Mouse (Mus musculus) gastrocnemius, postnatal 36 days (tissue): ENCODE results near the gene Dyrk4. TPM values are rescaled to one million over a fixed set of nuclear protein-coding genes. Genes with fewer than 3 reads are reported as not detected.
A peak's percentile ranks its signal among the peaks of the same experiment; 100 is the strongest.

Source experiments
- DNase-seq, 2 experiments: peaks; one replicate each; pipeline ENCODE4 v3.0.0; 2022
- intact Hi-C: fragments of 180-260 bp; cut with DNase I; formaldehyde crosslinking; loops from one replicate; pipeline ENCODE4 v1.15.1; 2025
- total RNA-seq, 2 experiments: library from RNA; stranded (reverse); gene quantifications; 2 replicates each; pipeline ENCODE4 v1.2.3; 2021

The Dyrk4 gene
- total RNA-seq, 2 experiments from 2014 or later = not detected

- DNase-seq = peak; percentile 94
- intact Hi-C loops = loop anchor here (5.0 kb wide), 1 partner anchor 88 kb away; the partner anchor contains the start of genes D6Wsu163e and Rad51ap1
Observed at GRCm38 (mm10) chr6:126848712-126849704, 72.6 kb downstream of the Dyrk4 start, which contains the start of gene Ndufa9. Ndufa9 (minus strand) TSS chr6:126849136.

DNA sequence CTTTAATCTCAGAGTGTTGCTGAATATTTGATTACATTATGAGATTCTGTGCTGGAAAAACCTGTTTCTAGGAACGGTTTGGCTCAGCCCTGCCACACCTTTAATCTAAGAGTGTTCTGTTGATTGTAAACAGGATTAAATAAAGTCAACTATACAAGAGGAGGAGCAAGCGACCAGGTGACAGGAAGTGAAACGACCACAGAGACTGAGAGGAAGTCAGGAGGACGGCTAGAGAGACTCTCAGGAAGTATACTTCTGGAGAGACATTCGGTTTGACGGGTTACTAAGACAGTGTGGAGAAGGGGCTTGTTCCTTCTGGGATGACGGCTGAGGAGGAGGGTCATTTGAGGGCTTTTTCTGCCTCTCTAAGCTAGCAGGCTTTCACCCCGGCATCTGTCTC, 85.0 kb downstream of the Dyrk4 start:
- intact Hi-C loops = no loop called here
- DNase-seq = no peak

Other genes with a start within 250 kb of the Dyrk4 start
- gene Kcna6, start 181.2 kb downstream of the Dyrk4 start, total RNA-seq = under 1 TPM; 0.22 to 0.41 TPM
- 100 to 1,000 TPM; 320 to 335 TPM for gene Ndufa9, start 72.7 kb downstream of the Dyrk4 start, total RNA-seq
- gene Akap3, start 68.7 kb downstream of the Dyrk4 start, total RNA-seq = not detected
- under 1 TPM; 0.47 to 0.64 TPM for gene Rad51ap1, start 17.7 kb upstream of the Dyrk4 start, total RNA-seq
- 1 to 10 TPM; 6.3 to 8.4 TPM for gene D6Wsu163e, start 18.1 kb upstream of the Dyrk4 start, total RNA-seq
- gene Fgf6, start 93.7 kb upstream of the Dyrk4 start, total RNA-seq = 1 to 10 TPM; 5.0 to 9.3 TPM
- gene Fgf23, start 151.1 kb upstream of the Dyrk4 start, total RNA-seq = not detected
- gene Tigar, start 187.7 kb upstream of the Dyrk4 start, total RNA-seq = 10 to 100 TPM; 80.9 to 85.1 TPM
- 10 to 100 TPM; 15.0 to 16.6 TPM for gene Ccnd2, start 230.4 kb upstream of the Dyrk4 start, total RNA-seq